Mouse (Mus musculus) forebrain, embryonic 13.5 days (tissue): ENCODE measurements at regions not wholly inside any gene's neighbourhood (a gene's known extent, or its start where the extent isn't known, plus 50 kb on each side); places are given as distances from the start of the nearest gene placed in this dataset.

Experiments used
- ATAC-seq: fragments of 200-750 bp; cut with Nextera tagmentation; 2 replicates; pipeline ENCODE4 v1.8.0; 2017
- H3K27ac ChIP-seq: fragments of 300-500 bp; sonication (generic); 2 replicates; pipeline ENCODE4 v1.5.1; 2015; ENCODE audit warnings: inconsistent platforms, mild to moderate bottlenecking, moderate library complexity
- H3K27me3 ChIP-seq: fragments of 300-500 bp; sonication (generic); 2 replicates; pipeline ENCODE4 v1.6.1; 2015; ENCODE audit warnings: mild to moderate bottlenecking, inconsistent platforms
- H3K36me3 ChIP-seq: fragments of 300-500 bp; sonication (generic); 2 replicates; pipeline ENCODE4 v1.6.1; 2015; ENCODE audit warnings: mild to moderate bottlenecking, inconsistent platforms; ENCODE audit not compliant: poor library complexity, severe bottlenecking
- H3K4me1 ChIP-seq: fragments of 300-500 bp; sonication (generic); 2 replicates; pipeline ENCODE4 v1.6.1; 2015; ENCODE audit warnings: inconsistent platforms
- H3K4me2 ChIP-seq: fragments of 300-500 bp; sonication (generic); 2 replicates; pipeline ENCODE4 v1.6.1; 2015; ENCODE audit warnings: inconsistent platforms, mild to moderate bottlenecking, moderate library complexity
- H3K4me3 ChIP-seq: fragments of 300-500 bp; sonication (generic); 2 replicates; pipeline ENCODE4 v1.5.1; 2015; ENCODE audit warnings: mild to moderate bottlenecking, inconsistent platforms
- H3K9ac ChIP-seq: fragments of 300-500 bp; sonication (generic); 2 replicates; pipeline ENCODE4 v1.6.1; 2015; ENCODE audit warnings: mild to moderate bottlenecking, inconsistent platforms
- H3K9me3 ChIP-seq: fragments of 300-500 bp; sonication (generic); replicated peaks from 2 replicates; pipeline ENCODE4 v1.6.1; 2016; ENCODE audit warnings: inconsistent platforms
- WGBS: fragments of 180-500 bp; shearing (Covaris S2); methylation state at CpG from one replicate; pipeline ENCODE4 v1.1.7; 2015; 5-methylcytosine and 5-hydroxymethylcytosine counted together

GRCm38 (mm10) chr13:99777736-99778135, 123.2 kb downstream of the Cartpt start:
- Histone ChIP-seq H3K4me3 (no peak overlapping the region), H3K4me2 (no peak overlapping the region), H3K9me3 (no peaks in the 10 kb centered on the region), H3K27me3 (no peaks in the 10 kb centered on the region), H3K27ac (no peak overlapping the region), H3K36me3 (no peaks in the 10 kb centered on the region), H3K9ac (no peak overlapping the region), H3K4me1 (peaks cover 14% of the 10 kb centered on the region)
- WGBS, result 92% methylated on average over 9 of the region's 9 CpGs
- no peak for ATAC-seq

GRCm38 (mm10) chr13:99765965-99766364, 134.9 kb downstream of the Cartpt start:
- no peak for ATAC-seq
- Histone ChIP-seq H3K4me2 (no peak overlapping the region), H3K9me3 (no peaks in the 10 kb centered on the region), H3K4me3 (no peak overlapping the region), H3K36me3 (no peaks in the 10 kb centered on the region), H3K27me3 (no peaks in the 10 kb centered on the region), H3K4me1 (peaks cover 24% of the 10 kb centered on the region), H3K9ac (no peak overlapping the region), H3K27ac (no peak overlapping the region)
- WGBS, result 37% methylated on average over 5 of the region's 5 CpGs

DNA sequence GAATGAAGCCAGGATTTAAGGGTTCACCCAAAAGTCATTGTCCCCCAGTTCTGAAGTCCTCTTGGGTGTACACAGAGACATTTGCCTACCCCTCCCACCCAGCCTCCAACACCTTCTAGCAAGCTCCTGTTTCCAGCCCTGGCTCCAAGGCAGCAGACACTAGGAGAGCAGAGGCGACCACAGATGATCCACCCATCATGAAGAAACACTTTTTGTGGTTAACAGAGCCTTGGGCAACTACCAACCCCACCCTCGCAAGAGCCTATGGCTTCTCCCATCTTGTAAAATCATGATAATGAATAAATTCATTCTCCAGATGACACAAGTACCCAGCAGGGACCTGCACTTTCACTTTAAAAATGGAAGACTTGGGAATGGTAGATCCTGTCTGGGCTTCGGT, 136.1 kb downstream of the Cartpt start:
- Histone ChIP-seq H3K27ac (no peak overlapping the region), H3K4me2 (no peak overlapping the region), H3K4me1 (peaks cover 24% of the 10 kb centered on the region), H3K4me3 (no peak overlapping the region), H3K9me3 (no peaks in the 10 kb centered on the region), H3K27me3 (no peaks in the 10 kb centered on the region), H3K36me3 (no peaks in the 10 kb centered on the region), H3K9ac (no peak overlapping the region)
- 89% methylated on average over 3 of the region's 3 CpGs for WGBS
- no peak for ATAC-seq

DNA sequence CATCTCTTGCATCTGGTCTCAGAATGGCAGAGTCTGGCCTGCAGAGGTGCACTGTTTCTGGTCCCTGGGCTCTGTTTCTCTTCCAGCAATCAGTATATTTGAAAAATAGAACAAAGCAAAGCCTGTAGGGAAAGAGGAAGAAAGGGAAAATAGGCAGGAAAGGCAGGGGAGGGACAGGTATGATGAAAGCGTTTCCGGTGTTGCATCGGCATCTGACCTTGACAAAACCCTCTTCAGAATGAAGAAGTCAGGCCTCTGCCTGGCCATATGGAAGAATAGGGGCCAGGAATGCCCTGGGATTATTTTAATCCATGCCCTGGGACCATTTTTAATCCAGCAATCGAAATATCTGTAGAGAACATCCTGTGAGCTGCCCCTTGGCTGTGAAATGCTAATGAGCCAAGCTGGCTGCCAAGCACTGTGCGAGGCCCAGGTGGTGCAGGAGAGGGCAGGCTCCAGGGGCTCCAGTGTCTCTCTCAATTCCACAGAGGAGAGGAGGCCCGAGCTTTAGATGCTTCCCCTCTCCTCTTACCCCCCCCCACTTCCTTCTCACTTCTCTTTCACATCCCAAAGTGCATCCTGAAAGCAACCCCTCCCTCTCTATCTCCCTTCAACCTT, 136.7 kb downstream of the Cartpt start:
- Histone ChIP-seq H3K36me3 (no peaks in the 10 kb centered on the region), H3K9ac (no peak overlapping the region), H3K27me3 (no peaks in the 10 kb centered on the region), H3K27ac (peak overlapping the region; percentile 7), H3K4me1 (peaks cover 29% of the 10 kb centered on the region), H3K9me3 (no peaks in the 10 kb centered on the region), H3K4me3 (no peak overlapping the region), H3K4me2 (no peak overlapping the region)
- peak; percentile 45; the same call in 1 of the 2 replicates for ATAC-seq
- WGBS, result 57% methylated on average over 6 of the region's 6 CpGs

GRCm38 (mm10) chr13:99761843-99762242, 139.0 kb downstream of the Cartpt start:
- Histone ChIP-seq H3K4me3 (no peak overlapping the region), H3K9me3 (no peaks in the 10 kb centered on the region), H3K9ac (no peak overlapping the region), H3K4me2 (no peak overlapping the region), H3K27me3 (no peaks in the 10 kb centered on the region), H3K27ac (no peak overlapping the region), H3K36me3 (no peaks in the 10 kb centered on the region), H3K4me1 (peaks cover 31% of the 10 kb centered on the region)
- 71% methylated on average over 9 of the region's 9 CpGs for WGBS
- no peak for ATAC-seq

DNA sequence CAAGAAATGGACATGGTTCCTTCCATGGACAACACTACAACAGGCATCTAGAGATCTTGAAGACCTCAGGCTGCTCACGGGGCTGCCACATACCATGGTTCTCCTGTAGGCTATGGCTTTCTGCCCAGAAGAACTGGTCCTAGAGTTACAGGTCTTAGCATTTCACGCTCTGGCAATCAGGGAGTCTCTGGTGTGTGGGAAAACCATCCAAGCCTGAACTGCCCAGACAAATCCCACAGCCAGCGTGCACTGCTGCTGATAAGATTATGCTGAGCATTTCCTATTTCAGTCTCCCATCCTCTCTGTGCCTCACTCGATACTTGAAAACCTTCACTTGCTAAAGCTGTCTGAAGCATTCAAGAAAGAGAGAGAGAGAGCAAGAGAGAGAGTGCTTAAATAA, 139.5 kb downstream of the Cartpt start:
- no peaks in the 10 kb centered on the region for H3K9me3 ChIP-seq
- WGBS, result 68% methylated on average over 4 of the region's 4 CpGs
- no peak overlapping the region for H3K4me2 ChIP-seq
- no peaks in the 10 kb centered on the region for H3K27me3 ChIP-seq
- no peak overlapping the region for H3K4me3 ChIP-seq
- peaks cover 31% of the 10 kb centered on the region for H3K4me1 ChIP-seq
- H3K9ac ChIP-seq, result no peak overlapping the region
- H3K36me3 ChIP-seq, result no peaks in the 10 kb centered on the region
- ATAC-seq, result no peak
- no peak overlapping the region for H3K27ac ChIP-seq

- Histone ChIP-seq H3K27me3 (no peaks in the 10 kb centered on the region), H3K9me3 (no peaks in the 10 kb centered on the region), H3K4me2 (no peak overlapping the region), H3K36me3 (no peaks in the 10 kb centered on the region), H3K9ac (no peak overlapping the region), H3K4me3 (no peak overlapping the region), H3K27ac (no peak overlapping the region), H3K4me1 (peaks cover 28% of the 10 kb centered on the region)
- 92% methylated on average over 4 of the region's 4 CpGs for WGBS
- ATAC-seq, result no peak
Measured at GRCm38 (mm10) chr13:99760646-99761045, 140.2 kb downstream of the Cartpt start.

DNA sequence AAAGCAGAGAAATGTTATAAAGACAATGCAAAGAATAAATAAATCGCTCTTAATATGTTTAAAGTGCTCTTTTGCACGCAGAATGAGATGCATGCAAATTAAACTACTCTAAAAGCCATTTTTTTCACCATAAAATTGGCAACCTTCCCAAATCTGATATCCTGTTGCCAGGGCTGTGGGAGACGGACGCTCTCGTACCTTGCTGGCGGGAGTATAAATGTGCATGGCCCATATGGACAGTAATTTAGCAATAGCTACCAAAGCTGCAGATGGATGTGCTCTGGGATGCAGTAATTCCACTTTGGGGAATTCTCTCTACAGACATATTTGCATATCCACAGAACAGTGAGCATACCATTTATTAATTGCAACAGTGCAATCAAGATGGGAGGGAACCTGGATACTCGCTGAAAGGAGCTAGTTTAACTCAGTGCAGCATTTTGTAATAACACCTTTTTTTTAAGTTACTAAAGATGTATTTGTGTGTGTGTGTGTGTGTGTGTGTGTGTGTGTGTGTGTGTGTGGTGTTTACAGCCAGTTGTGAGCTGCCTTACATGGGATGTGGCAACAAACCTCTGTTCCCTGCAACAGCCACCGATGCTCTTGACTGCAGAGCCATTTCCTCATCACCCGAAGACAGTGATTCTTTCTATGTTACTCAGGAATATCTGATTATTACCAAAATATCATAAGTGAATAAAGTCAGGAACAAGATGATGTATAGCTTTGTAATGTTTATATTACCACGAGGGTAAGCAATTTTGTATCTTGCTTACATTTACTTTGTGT, 141.4 kb downstream of the Cartpt start:
- ATAC-seq, result peak; percentile 86
- no peaks in the 10 kb centered on the region for H3K27me3 ChIP-seq
- 67% methylated on average over 10 of the region's 10 CpGs for WGBS
- no peak overlapping the region for H3K4me3 ChIP-seq
- no peak overlapping the region for H3K9ac ChIP-seq
- peaks cover 20% of the 10 kb centered on the region for H3K4me1 ChIP-seq
- H3K36me3 ChIP-seq, result no peaks in the 10 kb centered on the region
- no peaks in the 10 kb centered on the region for H3K9me3 ChIP-seq
- H3K27ac ChIP-seq, result 0 out of 2 replicates have a peak overlapping the region, but pooled peaks have one; percentile 10
- H3K4me2 ChIP-seq, result no peak overlapping the region

DNA sequence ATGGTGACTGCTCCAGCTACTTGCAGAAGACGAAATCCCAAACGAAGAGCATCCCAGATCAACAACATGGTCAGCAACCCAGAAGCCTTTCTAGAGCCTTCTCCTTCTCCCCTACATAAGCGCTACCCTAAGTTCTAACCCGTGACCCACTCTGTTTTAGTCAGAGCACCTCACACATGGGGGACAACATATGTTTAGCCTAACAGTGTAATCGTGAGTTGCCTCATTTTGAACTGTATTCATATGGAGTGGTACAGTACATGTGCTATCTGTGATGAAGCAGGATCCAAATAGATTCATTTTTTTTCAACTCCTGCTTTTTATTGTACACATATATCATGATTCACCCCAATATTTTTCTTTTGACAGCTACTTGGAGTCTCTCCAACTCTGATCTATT, 146.2 kb downstream of the Cartpt start:
- Histone ChIP-seq H3K4me1 (peaks cover 13% of the 10 kb centered on the region), H3K4me3 (no peak overlapping the region), H3K36me3 (no peaks in the 10 kb centered on the region), H3K27me3 (no peaks in the 10 kb centered on the region), H3K27ac (no peak overlapping the region), H3K9ac (no peak overlapping the region), H3K4me2 (no peak overlapping the region), H3K9me3 (no peaks in the 10 kb centered on the region)
- WGBS, result 86% methylated on average over 5 of the region's 5 CpGs
- ATAC-seq, result 0 out of 2 replicates have a peak, but pooled peaks have one; percentile 41

DNA sequence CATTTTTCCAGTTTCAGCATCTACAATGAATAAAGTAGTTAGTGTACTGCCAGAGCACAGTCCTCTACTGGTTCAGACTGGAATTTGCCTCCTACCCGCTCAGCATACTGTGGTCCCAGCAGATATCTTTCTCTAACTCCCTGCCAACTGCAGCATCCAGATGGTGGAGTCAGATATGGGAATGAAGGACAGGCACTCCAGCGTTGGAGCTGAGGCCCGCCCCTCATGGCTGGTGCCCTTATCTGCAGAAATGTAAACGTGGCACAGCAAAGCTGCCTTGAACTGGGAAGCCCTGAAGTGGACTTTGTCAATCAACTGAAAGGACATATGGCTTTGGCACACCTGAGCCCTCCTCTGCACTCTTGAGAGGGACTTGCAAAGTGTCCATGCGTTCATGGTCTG, 146.6 kb downstream of the Cartpt start:
- no peak overlapping the region for H3K4me2 ChIP-seq
- no peak overlapping the region for H3K27ac ChIP-seq
- no peak overlapping the region for H3K9ac ChIP-seq
- H3K9me3 ChIP-seq, result no peaks in the 10 kb centered on the region
- H3K4me3 ChIP-seq, result no peak overlapping the region
- H3K4me1 ChIP-seq, result peaks cover 8% of the 10 kb centered on the region
- WGBS, result 62% methylated on average over 5 of the region's 5 CpGs
- peak; percentile 66 for ATAC-seq
- H3K27me3 ChIP-seq, result no peaks in the 10 kb centered on the region
- H3K36me3 ChIP-seq, result no peaks in the 10 kb centered on the region

GRCm38 (mm10) chr13:99753526-99753925, 147.4 kb downstream of the Cartpt start:
- Histone ChIP-seq H3K9ac (no peak overlapping the region), H3K4me1 (0 out of 2 replicates have a peak, but pooled peaks cover 6% of the 10 kb centered on the region), H3K27me3 (no peaks in the 10 kb centered on the region), H3K27ac (no peak overlapping the region), H3K9me3 (no peaks in the 10 kb centered on the region), H3K4me3 (no peak overlapping the region), H3K4me2 (no peak overlapping the region), H3K36me3 (no peaks in the 10 kb centered on the region)
- 91% methylated on average over 3 of the region's 3 CpGs for WGBS
- ATAC-seq, result no peak

DNA sequence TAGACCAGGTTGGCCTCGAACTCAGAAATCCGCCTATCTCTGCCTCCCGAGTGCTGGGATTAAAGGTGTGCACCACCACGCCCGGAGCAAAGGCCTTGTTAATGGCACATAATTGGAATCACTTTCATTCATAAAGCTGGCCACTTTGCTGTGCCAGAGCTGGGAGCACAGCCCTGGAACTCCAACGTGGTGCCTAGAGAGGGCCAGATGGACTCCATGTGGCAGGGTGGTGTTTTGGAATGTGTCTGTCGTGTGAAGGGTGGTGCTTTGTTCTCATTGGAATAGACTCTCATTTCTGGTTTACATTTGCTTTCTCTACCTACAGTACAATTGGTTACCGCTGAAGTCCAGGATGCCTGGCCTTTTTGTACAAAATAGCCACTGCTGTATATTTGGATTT, 150.2 kb downstream of the Cartpt start:
- no peak overlapping the region for H3K4me2 ChIP-seq
- H3K4me3 ChIP-seq, result no peak overlapping the region
- no peaks in the 10 kb centered on the region for H3K27me3 ChIP-seq
- ATAC-seq, result peak; percentile 57; the same call in 1 of the 2 replicates
- no peaks in the 10 kb centered on the region for H3K36me3 ChIP-seq
- H3K27ac ChIP-seq, result no peak overlapping the region
- WGBS, result 80% methylated on average over 8 of the region's 8 CpGs
- no peak overlapping the region for H3K9ac ChIP-seq
- no peaks in the 10 kb centered on the region for H3K9me3 ChIP-seq
- H3K4me1 ChIP-seq, result 0 out of 2 replicates have a peak, but pooled peaks cover 6% of the 10 kb centered on the region
